Mouse (Mus musculus) cerebellum, adult (tissue): Measurements from ENCODE around the gene Foxred2.

Experiments used
- ATAC-seq: cut with Nextera tagmentation; 2 replicates; pipeline ENCODE4 v1.9.2; 2017; ENCODE audit warnings: mild to moderate bottlenecking, moderate library complexity, mixed read lengths; ENCODE audit not compliant: insufficient number of reproducible peaks, low FRiP score, low TSS enrichment

Gene Foxred2

DNA sequence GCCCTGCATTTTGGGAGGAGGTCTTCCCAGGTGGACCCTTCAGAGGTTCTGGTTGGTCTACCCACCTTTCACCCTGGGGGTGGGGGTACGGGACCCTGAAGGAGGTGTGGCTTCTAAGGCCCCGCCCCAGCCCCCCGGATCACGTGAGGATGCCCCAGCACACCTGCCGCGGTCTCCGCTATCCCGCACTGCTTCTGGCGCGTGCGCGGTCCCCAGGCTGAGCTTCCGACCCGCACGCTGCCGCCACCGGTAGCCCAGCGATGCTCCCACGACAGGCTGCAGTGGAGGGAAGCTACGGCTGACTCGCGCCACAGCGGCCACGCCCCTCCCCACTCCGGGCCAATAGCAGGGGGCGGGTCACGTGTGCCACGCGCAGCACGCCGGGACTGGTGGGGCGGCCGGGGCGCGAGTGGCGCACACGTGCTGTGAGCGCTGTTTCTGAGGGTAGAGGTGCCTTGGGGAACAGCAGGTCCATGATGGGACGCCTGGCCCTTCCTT is at the start of gene Foxred2:
TSS of gene Foxred2 (minus strand) at position 319 of the 498 bp plus-strand sequence.
- ATAC-seq = peak; percentile 74

DNA sequence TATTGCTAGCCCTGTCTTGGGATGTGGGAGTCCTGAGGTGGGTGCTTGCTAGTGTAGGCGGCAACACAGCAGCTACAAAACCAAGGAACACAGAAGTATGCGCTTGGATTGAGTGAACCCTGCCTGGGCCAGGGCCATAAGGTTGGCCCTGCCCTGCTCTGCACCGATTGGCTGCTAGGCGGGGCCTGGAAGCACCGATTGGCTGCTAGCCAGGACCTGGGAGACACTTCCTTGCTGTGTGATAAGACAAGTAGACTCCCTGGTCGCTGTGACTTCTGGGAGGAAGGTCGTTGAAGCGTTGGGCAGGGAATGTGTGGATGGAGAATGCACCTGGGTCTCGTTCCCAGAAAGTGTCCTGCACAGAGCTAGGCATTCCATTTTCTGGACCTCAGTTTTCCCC is 47.4 kb upstream of the Foxred2 start:
- ATAC-seq = peak; percentile 46; the same call in 1 of the 2 replicates

DNA sequence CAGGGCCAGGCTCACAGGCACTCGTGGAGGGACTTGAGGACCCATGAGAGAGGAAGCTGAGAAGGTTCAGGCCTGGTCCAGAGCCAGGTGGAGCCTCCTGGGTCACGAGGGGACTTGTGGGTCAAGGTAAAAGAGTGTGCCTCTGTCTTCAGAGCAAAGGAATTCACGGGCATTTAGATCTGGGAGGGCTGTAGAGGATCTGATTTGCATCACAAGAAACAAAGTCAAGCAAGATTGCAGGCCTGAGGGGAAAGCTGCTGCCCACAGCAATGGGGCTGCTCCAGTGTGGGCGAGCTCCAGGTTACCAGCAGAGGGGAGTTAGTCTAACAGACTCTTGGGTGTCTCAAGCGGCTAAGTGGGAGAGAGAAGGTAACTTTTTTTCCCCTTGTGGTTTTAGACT is 44.9 kb upstream of the Foxred2 start:
- no peak for ATAC-seq

DNA sequence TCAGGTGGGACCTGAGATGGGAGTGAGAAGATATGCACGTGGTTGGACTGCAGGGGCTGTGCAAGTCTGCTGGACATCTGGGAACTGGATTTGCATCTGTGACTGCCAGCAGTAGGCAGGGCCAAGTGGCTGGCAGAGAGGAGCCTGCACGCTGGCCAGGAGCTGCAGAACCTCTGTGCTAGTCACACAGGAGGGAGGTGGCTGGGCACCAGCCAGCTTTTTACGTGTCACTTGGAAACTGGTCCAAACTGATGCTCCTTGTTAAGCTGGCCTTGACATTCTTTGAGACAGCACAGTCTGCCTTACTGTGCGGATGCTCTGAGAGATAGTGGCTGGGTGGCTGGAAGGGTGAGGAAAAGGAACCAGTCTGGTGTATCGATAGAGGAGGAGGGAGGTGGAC is 32.0 kb upstream of the Foxred2 start:
- ATAC-seq = no peak

DNA sequence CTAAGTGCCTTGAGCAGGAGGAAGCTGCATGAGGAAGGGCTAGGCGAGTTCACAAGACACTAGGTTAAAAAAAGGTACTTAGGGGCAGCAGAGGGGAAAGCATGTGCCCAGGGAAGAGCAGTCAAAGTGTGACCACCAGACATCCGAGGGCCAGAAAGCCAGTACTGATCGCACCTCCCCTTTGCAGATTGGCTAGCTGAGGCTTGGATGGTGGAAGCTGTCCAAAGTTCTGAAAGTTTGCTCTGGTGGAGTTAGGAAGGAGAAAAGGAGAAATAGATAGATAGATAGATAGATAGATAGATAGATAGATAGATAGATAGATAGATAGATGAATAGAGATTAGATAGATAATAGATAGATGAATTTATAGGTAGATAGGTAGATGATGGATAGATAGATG is 26.9 kb upstream of the Foxred2 start:
- no peak for ATAC-seq

DNA sequence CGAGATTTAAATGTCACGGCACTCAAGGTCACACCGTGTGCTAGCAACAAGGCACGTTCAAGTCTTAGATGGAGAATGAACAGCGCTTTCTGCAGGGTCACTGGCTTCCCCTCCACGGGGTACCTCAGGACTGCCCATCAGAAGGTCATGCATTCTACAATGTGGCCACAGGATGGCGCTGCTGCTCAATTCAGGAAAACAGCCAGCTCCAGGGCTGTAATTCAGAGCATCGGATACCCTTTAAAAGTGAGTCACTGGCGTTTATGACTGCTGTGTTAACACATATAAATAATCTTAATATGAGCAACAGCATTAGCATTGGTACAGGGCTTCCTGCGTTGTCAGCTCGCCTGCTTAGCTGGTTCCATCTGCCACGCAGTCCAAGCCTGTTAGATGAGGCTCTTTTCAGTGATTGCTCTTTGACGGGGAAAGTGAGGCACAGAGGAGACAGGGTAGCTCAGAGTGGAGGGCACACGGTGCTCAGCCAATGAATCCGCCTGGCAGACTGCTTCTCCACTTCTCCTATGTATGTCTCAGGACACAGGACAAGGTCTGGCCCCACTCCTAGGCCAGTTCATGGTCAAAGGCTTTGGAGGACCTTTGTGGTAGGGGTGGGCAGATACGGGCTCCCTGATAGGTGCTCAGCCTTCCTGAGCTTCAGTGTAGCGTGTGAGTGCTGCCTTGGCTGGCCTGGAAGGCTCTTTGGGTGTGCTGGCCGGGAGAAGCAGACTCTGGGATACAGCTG is 25.8 kb upstream of the Foxred2 start:
- peak; percentile 65; the same call in 1 of the 2 replicates for ATAC-seq

DNA sequence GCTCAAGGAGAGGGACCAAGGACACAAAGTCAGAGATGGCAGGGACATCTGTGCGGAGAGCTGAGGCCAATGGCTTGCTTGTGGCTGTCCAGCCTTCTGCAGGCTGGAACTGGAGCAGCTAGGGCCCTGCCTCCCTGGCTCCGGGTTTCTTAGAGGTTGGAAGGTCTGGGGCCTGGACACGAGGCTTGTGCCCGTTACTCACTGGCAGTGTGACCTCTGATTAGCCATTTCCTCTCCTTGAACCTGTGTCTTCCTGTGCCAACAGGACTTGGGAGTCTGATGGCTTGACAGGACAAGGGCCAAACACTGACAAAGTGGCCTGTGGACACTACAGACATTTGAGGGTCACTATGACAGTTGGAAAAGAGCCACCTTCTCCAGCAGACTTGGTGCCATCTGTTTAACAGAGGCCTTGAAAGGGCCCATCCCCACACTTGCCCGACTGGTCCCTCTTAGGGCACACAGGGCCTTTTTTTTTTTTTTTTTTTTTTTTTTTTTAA is 24.7 kb upstream of the Foxred2 start:
- ATAC-seq = no peak

DNA sequence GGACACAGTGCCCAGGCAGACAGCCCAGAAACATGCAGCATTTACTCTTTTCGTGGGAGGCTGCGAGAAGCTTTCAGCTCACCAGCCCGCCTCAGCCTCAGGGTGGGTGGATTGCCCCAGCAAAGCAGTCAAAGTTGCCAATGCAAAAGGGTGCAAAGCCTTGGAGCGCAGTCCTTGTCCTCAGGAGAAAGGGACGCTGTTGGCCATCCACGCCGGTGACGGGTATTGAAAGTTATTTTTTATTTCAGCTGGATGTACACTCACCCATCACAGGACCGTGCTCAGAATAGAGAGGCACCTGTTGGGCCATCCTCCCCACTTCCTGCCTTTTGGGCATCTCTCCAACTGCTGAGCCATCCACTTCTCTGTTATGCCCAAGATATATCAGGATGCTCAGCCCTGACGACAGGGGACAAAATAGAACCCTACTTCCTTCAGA is 22.9 kb upstream of the Foxred2 start:
- ATAC-seq = no peak

DNA sequence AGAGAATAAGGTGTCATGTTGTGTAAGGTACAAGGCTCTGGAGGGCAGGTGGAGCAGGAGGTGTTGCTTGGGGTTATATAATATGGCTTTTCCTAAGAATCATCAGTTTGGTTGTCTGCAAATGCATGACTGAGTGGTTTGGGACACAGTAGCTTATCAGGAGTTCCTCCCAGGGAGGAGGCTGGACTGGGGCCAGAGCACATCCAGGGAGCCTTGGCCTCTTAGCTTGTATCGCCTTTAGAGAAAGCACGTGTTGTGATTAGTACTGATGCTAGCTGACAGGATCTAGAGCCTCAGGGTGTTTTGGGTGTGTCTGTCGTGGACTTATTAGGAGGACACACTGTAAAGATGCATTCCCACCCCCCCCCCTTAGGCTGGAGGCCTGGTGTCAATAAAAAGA is 21.1 kb upstream of the Foxred2 start:
- no peak for ATAC-seq

DNA sequence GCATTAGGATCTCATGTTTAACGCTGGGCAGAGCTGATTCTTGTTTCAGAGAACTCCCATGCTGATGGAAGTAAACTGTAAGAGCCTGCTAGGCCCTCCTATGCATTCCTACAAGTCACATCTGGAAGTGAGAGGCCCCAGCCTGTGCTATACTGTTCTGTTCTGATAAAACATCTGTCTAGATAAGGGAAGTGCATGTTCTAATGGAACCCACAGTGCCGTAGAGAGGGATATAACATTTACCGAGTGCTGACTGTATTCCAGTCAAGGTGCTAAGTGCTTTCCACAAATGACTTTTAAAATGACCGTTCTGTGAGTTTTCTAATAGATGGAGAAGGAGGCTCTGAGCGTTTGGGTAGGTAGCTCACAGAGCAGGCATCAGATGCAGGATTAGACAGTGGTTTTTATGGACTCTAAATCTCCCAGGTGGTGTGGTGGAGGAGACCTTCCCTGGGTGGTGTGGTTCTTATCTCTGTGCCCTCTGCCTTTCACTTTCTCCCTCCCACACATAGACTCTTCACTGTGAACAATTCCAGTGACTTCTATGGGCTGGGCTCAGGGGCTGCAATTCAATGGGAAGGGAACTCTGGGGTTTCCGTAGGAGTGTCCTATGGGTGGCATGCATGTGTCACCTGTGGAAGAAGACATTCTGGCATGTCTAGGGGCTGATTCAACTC is 17.8 kb upstream of the Foxred2 start:
- no peak for ATAC-seq

DNA sequence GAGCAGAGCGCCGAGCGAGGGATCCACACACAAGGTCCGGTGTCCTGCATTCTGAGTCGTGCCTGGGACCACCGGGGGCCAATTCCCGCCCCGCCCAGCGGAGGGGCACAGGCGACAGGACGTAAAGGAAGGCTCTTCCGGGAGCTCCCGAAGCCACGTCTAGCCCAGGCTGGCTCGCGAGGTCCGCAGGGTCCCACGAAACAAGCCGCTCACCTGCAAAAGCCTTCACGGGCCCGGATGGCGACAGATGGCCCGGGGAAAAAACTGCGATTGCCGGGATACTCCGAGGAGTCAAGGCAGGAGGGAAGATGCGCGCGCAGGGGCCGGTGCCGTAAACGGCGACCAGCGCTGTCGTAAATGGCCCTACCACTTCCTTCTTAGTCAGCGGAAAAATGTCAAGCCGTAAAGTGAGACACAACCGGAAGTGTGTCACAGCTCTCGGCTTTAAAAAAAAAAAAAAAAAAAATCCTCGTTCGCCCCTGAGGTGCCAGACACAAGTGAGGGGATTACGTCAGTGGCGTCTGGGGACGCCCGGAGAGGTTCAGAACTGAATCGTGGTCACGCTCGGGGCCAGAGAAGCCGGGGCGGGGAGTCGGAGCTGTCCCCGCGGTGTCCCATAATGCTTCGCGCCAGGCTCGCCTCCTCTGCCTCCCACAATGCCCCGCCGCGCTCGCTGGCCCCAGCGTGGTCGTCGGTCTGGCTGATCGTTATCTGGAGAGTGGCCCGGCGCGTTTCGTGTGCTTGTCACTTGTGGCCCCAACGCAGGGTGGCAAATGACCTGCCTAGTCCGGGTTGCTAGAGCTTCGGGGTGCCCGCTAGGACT is 14.2 kb upstream of the Foxred2 start, which contains the start of gene Eif3d:
TSS of gene Eif3d (minus strand) at position 344 of the 823 bp plus-strand sequence.
- ATAC-seq = peak; percentile 87

DNA sequence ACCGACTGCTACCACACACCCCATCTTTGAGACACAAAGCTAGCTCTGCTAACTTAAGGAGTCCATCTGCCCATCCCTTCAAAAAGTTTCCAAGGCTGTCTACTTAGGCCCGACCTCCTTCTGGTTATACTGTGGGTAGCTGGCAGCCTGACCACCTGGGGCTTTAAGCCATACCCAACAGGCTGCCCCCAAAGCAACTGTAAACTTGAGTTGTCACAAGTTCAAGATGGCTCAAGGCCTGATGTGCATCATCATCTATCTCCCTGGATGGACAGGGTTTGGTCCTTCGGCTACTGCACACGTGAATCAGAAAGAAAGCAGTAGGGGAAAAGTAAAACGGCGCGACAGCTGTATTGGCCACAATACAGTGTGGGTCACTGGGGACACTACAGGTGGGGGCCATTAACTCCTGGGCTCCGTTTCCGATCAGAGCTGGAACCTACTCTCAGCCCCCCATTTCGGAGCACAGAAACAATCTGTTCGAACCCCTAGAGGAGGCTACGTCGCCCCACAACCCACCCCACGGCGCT is 13.5 kb upstream of the Foxred2 start:
- ATAC-seq = no peak

DNA sequence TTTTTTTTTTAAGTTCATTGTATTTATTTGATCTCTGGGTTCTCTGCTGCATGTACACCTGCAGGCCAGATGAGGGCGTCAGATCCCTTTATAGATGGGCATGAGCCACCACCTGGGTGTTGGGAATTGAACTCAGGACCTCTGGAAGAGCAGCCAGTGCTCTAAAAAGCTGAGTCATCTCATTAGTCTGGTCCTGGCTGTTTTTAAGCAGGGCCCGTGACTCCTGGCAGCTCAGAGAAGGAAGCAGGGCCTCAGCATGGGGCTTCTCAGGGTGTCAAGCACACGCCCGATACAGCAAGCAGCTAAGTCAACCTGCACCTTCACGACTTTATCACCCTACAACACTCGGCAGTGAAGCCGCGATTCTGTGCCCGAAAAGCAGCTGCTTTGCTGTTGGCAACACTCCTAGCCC is 8.6 kb upstream of the Foxred2 start:
- no peak for ATAC-seq

DNA sequence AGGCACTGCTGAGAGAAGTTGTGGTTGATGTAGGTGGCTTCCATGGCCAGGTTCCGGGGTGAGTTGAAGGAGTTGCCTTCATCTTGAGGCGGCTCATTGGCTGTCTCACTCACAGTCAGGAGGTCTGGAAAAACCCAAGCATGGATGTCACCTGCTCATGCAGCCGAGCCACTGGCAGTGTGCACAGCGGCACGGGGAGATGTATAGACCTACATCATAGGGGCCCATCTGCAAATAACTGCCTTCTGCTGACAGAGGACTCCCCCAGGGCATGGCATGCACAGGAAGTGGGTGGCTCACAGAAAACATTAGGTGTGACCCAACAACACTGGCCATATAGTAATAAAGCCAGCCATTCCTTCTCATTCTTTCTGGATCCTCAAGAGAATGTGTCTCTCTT is 5.9 kb upstream of the Foxred2 start:
- no peak for ATAC-seq

DNA sequence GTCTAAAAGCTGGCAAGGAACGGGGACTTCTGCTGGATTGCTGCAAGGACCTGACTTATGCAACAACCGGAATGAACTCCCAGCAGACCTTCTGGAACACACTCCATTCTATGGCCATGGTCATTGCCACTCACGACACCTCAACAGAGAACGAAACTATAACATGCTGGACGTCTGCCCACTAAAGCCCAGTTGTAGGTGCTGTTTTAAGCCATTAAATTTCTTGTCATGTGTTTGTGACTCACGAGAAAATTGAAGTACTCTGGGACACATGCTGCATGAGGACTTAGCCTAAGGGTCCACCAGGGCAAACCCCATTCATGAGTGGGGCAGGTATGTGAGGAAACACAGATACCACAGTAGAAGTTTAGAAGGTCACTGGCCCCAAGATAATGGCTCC is 4.2 kb upstream of the Foxred2 start:
- ATAC-seq = no peak

DNA sequence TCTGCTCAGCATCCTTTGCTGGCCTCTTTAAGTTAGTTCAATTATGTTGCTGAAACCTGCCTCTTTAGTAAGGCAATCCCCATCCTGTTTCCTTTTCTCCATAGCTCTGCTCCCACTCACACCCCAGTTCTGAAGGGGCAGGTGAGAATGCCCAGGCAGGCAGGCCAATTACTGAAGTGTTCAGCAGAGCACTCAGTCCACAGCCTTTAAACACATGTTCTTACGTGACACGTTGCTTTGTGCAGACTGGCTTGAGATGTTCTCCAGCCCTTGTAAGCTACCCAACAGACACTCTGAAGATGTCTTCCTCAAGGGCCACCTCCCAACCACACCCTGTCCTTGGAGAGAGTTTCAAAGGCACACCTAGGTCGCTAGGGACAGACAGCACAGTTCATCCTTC is 1.5 kb upstream of the Foxred2 start:
- no peak for ATAC-seq

DNA sequence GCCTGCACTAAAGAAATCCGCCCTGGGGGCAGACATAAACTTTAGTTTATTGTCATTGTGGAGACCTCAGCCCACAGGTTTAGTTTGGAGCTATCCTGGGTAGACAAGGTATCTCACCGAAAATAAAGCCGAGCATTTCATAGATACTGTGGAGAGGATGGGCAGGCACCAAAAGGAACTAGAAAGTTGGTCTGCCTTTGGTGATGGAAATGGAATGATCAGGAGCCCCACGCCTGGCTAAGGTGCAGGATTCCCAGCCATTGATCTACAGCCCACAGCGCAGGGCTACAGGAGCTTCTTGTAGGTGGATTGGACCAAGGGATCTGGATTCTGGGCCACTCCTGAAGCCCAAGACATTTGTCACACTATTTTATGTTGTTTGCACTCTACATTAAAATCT is 1.1 kb upstream of the Foxred2 start:
- ATAC-seq = no peak

DNA sequence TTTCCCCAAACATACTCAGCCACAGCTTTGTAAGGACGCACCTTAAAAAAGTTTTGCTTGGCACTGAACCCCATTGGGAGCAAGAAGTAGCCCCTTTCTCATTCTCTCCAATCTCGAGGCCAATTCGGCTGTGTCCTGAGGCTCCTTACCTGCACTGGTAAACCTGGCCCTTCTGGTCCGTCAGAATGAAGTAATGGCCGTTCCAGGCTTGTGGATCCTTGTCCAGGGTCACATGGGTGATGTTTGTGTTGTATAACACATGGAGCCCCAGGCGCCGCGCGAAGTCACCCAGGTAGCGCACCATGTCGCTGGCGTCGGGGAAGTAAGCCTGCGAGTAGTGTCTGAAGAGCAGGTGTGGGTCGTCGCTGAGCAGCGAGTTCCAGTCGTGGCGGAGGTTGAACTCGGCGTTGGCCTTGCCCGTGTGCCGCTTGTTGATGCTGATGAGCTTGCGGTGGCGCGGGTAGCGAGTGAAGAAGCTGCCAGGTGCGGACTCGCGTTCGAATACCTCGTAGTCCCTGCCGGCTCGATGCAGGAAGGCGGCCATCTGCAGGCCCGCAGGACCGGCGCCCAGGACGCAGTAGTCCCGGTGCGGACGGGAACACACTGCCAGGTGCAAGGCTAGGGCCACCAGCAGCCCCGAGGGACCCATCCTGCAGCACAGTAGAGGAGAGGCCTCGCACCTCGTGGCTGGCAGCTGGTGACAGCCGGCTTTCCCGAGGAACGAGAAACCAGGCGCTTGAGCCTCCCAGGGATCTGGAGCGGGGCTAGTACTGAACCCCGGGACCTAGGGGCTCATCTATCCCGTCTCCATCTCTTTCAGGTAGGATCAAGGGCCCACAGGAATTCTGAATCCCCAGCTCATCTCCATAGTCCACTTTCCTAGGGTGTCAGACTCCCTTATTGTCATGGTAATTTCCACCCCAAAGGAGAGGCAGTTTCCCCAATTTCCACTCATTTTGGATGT is 800 bp downstream of the Foxred2 start:
- 0 out of 2 replicates have a peak, but pooled peaks have one; percentile 9 for ATAC-seq

DNA sequence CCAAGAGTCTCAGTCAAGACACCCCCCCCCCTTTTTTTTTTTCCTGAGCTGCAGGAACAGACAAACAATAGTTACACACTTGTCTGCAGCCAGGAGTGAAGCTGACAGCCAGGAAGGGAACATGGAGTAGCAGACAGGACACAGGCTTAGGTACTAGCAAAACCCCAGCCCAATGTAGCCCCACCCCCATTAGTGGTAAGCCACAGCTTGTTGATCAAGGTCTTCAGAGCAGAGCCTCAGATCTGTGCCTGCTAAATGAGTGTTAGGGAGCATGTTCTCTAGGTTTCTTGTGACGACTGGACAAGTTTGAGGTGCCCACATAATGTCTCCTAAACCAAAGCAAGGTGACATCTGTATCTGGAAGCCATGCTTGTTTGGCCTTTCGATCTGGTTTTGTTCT is 2.2 kb downstream of the Foxred2 start:
- no peak for ATAC-seq
